Mouse (Mus musculus) Muller cell, postnatal 12 days (primary cell): ENCODE data around the gene Sergef.

ENCODE experiments used
- DNase-seq: peaks from one replicate; pipeline ENCODE4 v3.0.0-alpha.2; 2015; ENCODE audit errors: inconsistent ontology term

Sergef gene

GRCm38 (mm10) chr7:46448922-46449645 lies 190.5 kb downstream of the Sergef start:
- peak; percentile 77 for DNase-seq

- DNase-seq = no peak
These were observed 192.0 kb downstream of the Sergef start for GRCm38 (mm10) chr7:46447473-46448165.

GRCm38 (mm10) chr7:46445896-46446295 lies 193.7 kb downstream of the Sergef start:
- no peak for DNase-seq

GRCm38 (mm10) chr7:46443163-46443562 lies 196.4 kb downstream of the Sergef start:
- DNase-seq = no peak

GRCm38 (mm10) chr7:46438537-46439141 lies 201.0 kb downstream of the Sergef start:
- DNase-seq = no peak

GRCm38 (mm10) chr7:46435833-46436232 lies 203.8 kb downstream of the Sergef start:
- no peak for DNase-seq

- DNase-seq = no peak
These were observed 205.7 kb downstream of the Sergef start for GRCm38 (mm10) chr7:46433874-46434273.

GRCm38 (mm10) chr7:46425012-46425411 lies 214.6 kb downstream of the Sergef start:
- DNase-seq = no peak

GRCm38 (mm10) chr7:46423951-46424350 lies 215.7 kb downstream of the Sergef start:
- DNase-seq = no peak

GRCm38 (mm10) chr7:46422764-46423412 lies 216.7 kb downstream of the Sergef start:
- DNase-seq = peak; percentile 5

- no peak for DNase-seq
These were observed 217.4 kb downstream of the Sergef start for GRCm38 (mm10) chr7:46422052-46422763.

GRCm38 (mm10) chr7:46421535-46421934 lies 218.1 kb downstream of the Sergef start:
- DNase-seq = no peak

- DNase-seq = no peak
These were observed 221.4 kb downstream of the Sergef start for GRCm38 (mm10) chr7:46418102-46418622.

- no peak for DNase-seq
These were observed 222.1 kb downstream of the Sergef start for GRCm38 (mm10) chr7:46417467-46417866.

- peak; percentile 32 for DNase-seq
These were observed 223.7 kb downstream of the Sergef start for GRCm38 (mm10) chr7:46415818-46416425.

GRCm38 (mm10) chr7:46413959-46414725 lies 225.5 kb downstream of the Sergef start:
- DNase-seq = no peak

GRCm38 (mm10) chr7:46412823-46413222 lies 226.8 kb downstream of the Sergef start:
- DNase-seq = no peak

- no peak for DNase-seq
These were observed 228.9 kb downstream of the Sergef start for GRCm38 (mm10) chr7:46410727-46411126.

GRCm38 (mm10) chr7:46409204-46409789 lies 230.3 kb downstream of the Sergef start:
- DNase-seq = no peak

- no peak for DNase-seq
These were observed 231.0 kb downstream of the Sergef start for GRCm38 (mm10) chr7:46408606-46409005.
